ENCODE assay signal across 8 mouse cellular contexts in the genomic region with DNA sequence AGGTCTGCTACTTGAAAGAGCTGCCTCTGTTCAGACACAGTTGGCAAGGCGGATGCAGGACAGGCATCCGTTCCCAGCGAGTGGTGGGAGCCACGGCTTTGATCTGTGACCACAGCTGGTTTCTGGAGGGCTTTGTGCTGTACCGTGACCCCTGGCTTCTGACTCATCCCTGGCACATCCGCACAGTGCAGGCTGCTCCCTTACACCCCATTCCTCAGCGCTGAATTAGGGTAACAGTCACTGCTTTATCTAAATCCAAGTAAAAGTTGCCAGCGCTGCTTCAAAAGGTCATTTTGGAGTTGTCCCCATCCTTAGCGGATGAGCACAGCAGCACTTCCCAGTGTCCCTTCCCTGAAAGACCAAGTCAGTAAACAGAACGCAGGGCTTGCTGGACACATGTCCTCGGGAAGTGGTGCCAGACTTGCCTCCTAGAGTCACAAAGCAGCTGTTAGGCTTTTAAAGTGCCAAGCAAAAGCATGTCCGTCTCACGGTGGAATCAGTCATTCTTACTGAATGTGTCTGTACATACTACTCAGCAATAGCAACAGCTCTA.
DNase-seq lines count a peak whose midpoint lies in the region; ATAC-seq lines count a peak whose summit lies in the region.

No protein-coding gene starts in this region.

- H3K4me1 ChIP-seq in heart, embryonic 12.5 days (replicated peaks) = peaks cover 24% of the 10 kb centered on the region
- H3K4me1 ChIP-seq in embryonic facial prominence, embryonic 12.5 days = 0 out of 2 replicates have a peak, but pooled peaks cover 5% of the 10 kb centered on the region

- intact Hi-C loops in left cerebral cortex, postnatal 36 days (cut with DNase I) = loop anchor here (5.0 kb wide), 1 partner anchor 1346 kb away; no protein-coding TSS in a partner anchor

- no peak overlapping the region for H3K9ac ChIP-seq in heart, embryonic 12.5 days
- H3K9ac ChIP-seq in embryonic facial prominence, embryonic 12.5 days = no peak overlapping the region

- H3K9me3 ChIP-seq in heart, embryonic 12.5 days (replicated peaks) = peaks cover 4% of the 10 kb centered on the region; the same call in 1 of the 2 replicates
- H3K9me3 ChIP-seq in embryonic facial prominence, embryonic 12.5 days = 0 out of 2 replicates have a peak, but pooled peaks cover 5% of the 10 kb centered on the region

- H3K27me3 ChIP-seq in heart, embryonic 12.5 days (replicated peaks) = no peaks in the 10 kb centered on the region
- no peaks in the 10 kb centered on the region for H3K27me3 ChIP-seq in embryonic facial prominence, embryonic 12.5 days

- no peak overlapping the region for H3K4me3 ChIP-seq in heart, embryonic 12.5 days
- no peak overlapping the region for H3K4me3 ChIP-seq in embryonic facial prominence, embryonic 12.5 days

- H3K36me3 ChIP-seq in heart, embryonic 12.5 days = no peaks in the 10 kb centered on the region
- H3K36me3 ChIP-seq in embryonic facial prominence, embryonic 12.5 days = no peaks in the 10 kb centered on the region

- 63% methylated on average over 13 of the region's 13 CpGs for WGBS in heart, embryonic 12.5 days
- 67% methylated on average over 13 of the region's 13 CpGs for WGBS in embryonic facial prominence, embryonic 12.5 days

- no peak overlapping the region for H3K4me2 ChIP-seq in heart, embryonic 12.5 days
- no peak overlapping the region for H3K4me2 ChIP-seq in embryonic facial prominence, embryonic 12.5 days (replicated peaks)

- H3K27ac ChIP-seq in heart, embryonic 12.5 days (ENCODE audit: poor library complexity, severe bottlenecking) = no peak overlapping the region
- H3K27ac ChIP-seq in embryonic facial prominence, embryonic 12.5 days = no peak overlapping the region

- peak; percentile 94 for DNase-seq in heart, adult 11 months
- peak; percentile 87 for DNase-seq in 3T3-L1 (ENCODE audit: low read depth, low spot score)
- DNase-seq in induced T-regulatory cell, adult 2 months (ENCODE audit: low read depth) = peak; percentile 21
- no peak for DNase-seq in left cerebral cortex, postnatal 36 days (ENCODE audit: low spot score in 2 of 2)
- no peak for DNase-seq in right cerebral cortex, postnatal 25 days

- ATAC-seq in heart, embryonic 12.5 days (ENCODE audit: insufficient number of reproducible peaks, low FRiP score) = no peak
- 0 out of 2 replicates have a peak, but pooled peaks have one; percentile 35 for ATAC-seq in embryonic facial prominence, embryonic 12.5 days (ENCODE audit: insufficient number of reproducible peaks, insufficient read depth, low FRiP score, low TSS enrichment)
- no peak for ATAC-seq in CD4-positive, CD25-positive, alpha-beta regulatory T cell, adult 4 months

Comparison
In these comparisons a context has a peak if more than half of its experiments do, and no peak if none do; other contexts are left out.
1. DNase-seq: peak in heart, adult 11 months (single experiment), 3T3-L1 (single experiment) and induced T-regulatory cell, adult 2 months (single experiment); none in left cerebral cortex, postnatal 36 days (0 of 2) and right cerebral cortex, postnatal 25 days (single experiment).